Mouse (Mus musculus) c-Kit-positive CD71-positive TER-119-negative erythroid progenitor cells, embryonic 14.5 days (primary cell): ENCODE results near the gene Olfr157.

ENCODE experiments used
- DNase-seq: peaks from one replicate; pipeline ENCODE4 v3.0.0-alpha.2; 2013; ENCODE audit warnings: low read depth

Gene Olfr157

GRCm38 (mm10) chr4:43840101-43840500 is at the start of gene Olfr157:
TSS of gene Olfr157 (minus strand) at chr4:43840201.
- no peak for DNase-seq

GRCm38 (mm10) chr4:43884196-43884595 is 44.2 kb upstream of the Olfr157 start:
- no peak for DNase-seq

- no peak for DNase-seq
Observed at GRCm38 (mm10) chr4:43879566-43879965, 39.6 kb upstream of the Olfr157 start.

- DNase-seq, result no peak
Observed at GRCm38 (mm10) chr4:43878121-43878776, 38.2 kb upstream of the Olfr157 start.

- DNase-seq, result no peak
Observed at GRCm38 (mm10) chr4:43877230-43877629, 37.2 kb upstream of the Olfr157 start.

- no peak for DNase-seq
Observed at GRCm38 (mm10) chr4:43875919-43876411, 36.0 kb upstream of the Olfr157 start.

- DNase-seq, result peak; percentile 51
Observed at GRCm38 (mm10) chr4:43875160-43875918, 35.3 kb upstream of the Olfr157 start, which contains the start of gene Reck. TSS of gene Reck (plus strand) at chr4:43875530.

- no peak for DNase-seq
Observed at GRCm38 (mm10) chr4:43874501-43874900, 34.5 kb upstream of the Olfr157 start.

GRCm38 (mm10) chr4:43869821-43870220 is 29.8 kb upstream of the Olfr157 start:
- no peak for DNase-seq

GRCm38 (mm10) chr4:43863298-43863697 is 23.3 kb upstream of the Olfr157 start:
- no peak for DNase-seq

GRCm38 (mm10) chr4:43860744-43861519 is 20.9 kb upstream of the Olfr157 start:
- peak; percentile 40 for DNase-seq

GRCm38 (mm10) chr4:43859886-43860285 is 19.9 kb upstream of the Olfr157 start:
- DNase-seq, result no peak

- no peak for DNase-seq
Observed at GRCm38 (mm10) chr4:43854101-43854500, 14.1 kb upstream of the Olfr157 start.

GRCm38 (mm10) chr4:43851265-43851664 is 11.3 kb upstream of the Olfr157 start, which contains the start of gene Olfr155:
TSS of gene Olfr155 (plus strand) at chr4:43851565.
- no peak for DNase-seq

GRCm38 (mm10) chr4:43838326-43838725 is 1.7 kb downstream of the Olfr157 start:
- no peak for DNase-seq

- DNase-seq, result no peak
Observed at GRCm38 (mm10) chr4:43834749-43835148, 5.3 kb downstream of the Olfr157 start.

GRCm38 (mm10) chr4:43833752-43834151 is 6.2 kb downstream of the Olfr157 start:
- DNase-seq, result no peak

- no peak for DNase-seq
Observed at GRCm38 (mm10) chr4:43832031-43832430, 8.0 kb downstream of the Olfr157 start.

- DNase-seq, result no peak
Observed at GRCm38 (mm10) chr4:43828806-43829205, 11.2 kb downstream of the Olfr157 start.

GRCm38 (mm10) chr4:43823845-43824337 is 16.1 kb downstream of the Olfr157 start, which contains the start of gene Olfr156:
TSS of gene Olfr156 (minus strand) at chr4:43823895.
- no peak for DNase-seq

GRCm38 (mm10) chr4:43822896-43823550 is 17.0 kb downstream of the Olfr157 start:
- no peak for DNase-seq

- DNase-seq, result no peak
Observed at GRCm38 (mm10) chr4:43798936-43799335, 41.1 kb downstream of the Olfr157 start.
